Mouse (Mus musculus): ENCODE measurements around the gene Rrnad1. TPM values are rescaled to one million over a fixed set of nuclear protein-coding genes. Genes with fewer than 3 reads are reported as not detected.

Gene Rrnad1
- polyA plus RNA-seq, 1 experiment from 2014 or later: 12.8 TPM

GRCm38 (mm10) chr3:87958056-87958455, 27.5 kb upstream of the Rrnad1 start:
- H3K4me3 ChIP-seq (ENCODE audit: low read depth, low read length): no peak overlapping the region
- DNase-seq (ENCODE audit: low spot score) (no peak), ATAC-seq (ENCODE audit: low read depth) (no peak)

GRCm38 (mm10) chr3:87952440-87952839, 21.9 kb upstream of the Rrnad1 start:
- H3K9ac ChIP-seq (ENCODE audit: low read depth, low read length): peak overlapping the region; percentile 43
- peaks cover 41% of the 10 kb centered on the region for H3K4me1 ChIP-seq (ENCODE audit: control insufficient read depth, insufficient read depth, low read length)
- 5% methylated on average over 4 of the region's 5 CpGs for WGBS
- no peaks in the 10 kb centered on the region for H3K9me3 ChIP-seq (ENCODE audit: control insufficient read depth, low read length)
- peak overlapping the region; percentile 77 for H3K27ac ChIP-seq (replicated peaks; ENCODE audit: low read depth, low read length)
- no peaks in the 10 kb centered on the region for H3K27me3 ChIP-seq (replicated peaks; ENCODE audit: control insufficient read depth, insufficient read depth, low read length)
- H3K4me3 ChIP-seq (ENCODE audit: low read depth, low read length): peak overlapping the region; percentile 26
- DNase-seq (ENCODE audit: low spot score): peak; percentile 89
- H3K36me3 ChIP-seq (ENCODE audit: control insufficient read depth, insufficient read depth, low read length): peaks cover 19% of the 10 kb centered on the region
- peak overlapping the region; percentile 77 for H3K4me2 ChIP-seq (ENCODE audit: low read depth, low read length)
- ATAC-seq (ENCODE audit: low read depth): peak; percentile 53

More at GRCm38 (mm10) chr3:87958056-87958455, 27.5 kb upstream of the Rrnad1 start:
- Histone ChIP-seq H3K9me3 (ENCODE audit: control insufficient read depth, low read length) (no peaks in the 10 kb centered on the region), H3K4me1 (ENCODE audit: control insufficient read depth, insufficient read depth, low read length) (peaks cover 22% of the 10 kb centered on the region), H3K27ac (replicated peaks; ENCODE audit: low read depth, low read length) (no peak overlapping the region; the same call in 1 of the 2 replicates), H3K9ac (ENCODE audit: low read depth, low read length) (no peak overlapping the region), H3K4me2 (ENCODE audit: low read depth, low read length) (no peak overlapping the region), H3K36me3 (ENCODE audit: control insufficient read depth, insufficient read depth, low read length) (peaks cover 16% of the 10 kb centered on the region), H3K27me3 (replicated peaks; ENCODE audit: control insufficient read depth, insufficient read depth, low read length) (no peaks in the 10 kb centered on the region)
- 0% methylated on average over 1 of the region's 1 CpGs for WGBS

GRCm38 (mm10) chr3:87951946-87952345, 21.4 kb upstream of the Rrnad1 start:
- Histone ChIP-seq H3K4me1 (ENCODE audit: control insufficient read depth, insufficient read depth, low read length) (peaks cover 46% of the 10 kb centered on the region), H3K4me2 (ENCODE audit: low read depth, low read length) (peak overlapping the region; percentile 77), H3K4me3 (ENCODE audit: low read depth, low read length) (peak overlapping the region; percentile 26), H3K27me3 (replicated peaks; ENCODE audit: control insufficient read depth, insufficient read depth, low read length) (no peaks in the 10 kb centered on the region), H3K36me3 (ENCODE audit: control insufficient read depth, insufficient read depth, low read length) (peaks cover 19% of the 10 kb centered on the region), H3K27ac (replicated peaks; ENCODE audit: low read depth, low read length) (peak overlapping the region; percentile 77), H3K9ac (ENCODE audit: low read depth, low read length) (peak overlapping the region; percentile 14; the same call in 1 of the 2 replicates), H3K9me3 (ENCODE audit: control insufficient read depth, low read length) (no peaks in the 10 kb centered on the region)
- ATAC-seq (ENCODE audit: low read depth) (no peak), DNase-seq (ENCODE audit: low spot score) (no peak)
- 24% methylated on average over 12 of the region's 12 CpGs for WGBS

- Histone ChIP-seq H3K9me3 (ENCODE audit: control insufficient read depth, low read length) (no peaks in the 10 kb centered on the region), H3K9ac (ENCODE audit: low read depth, low read length) (peak overlapping the region; percentile 70), H3K4me1 (ENCODE audit: control insufficient read depth, insufficient read depth, low read length) (peaks cover 65% of the 10 kb centered on the region), H3K4me2 (ENCODE audit: low read depth, low read length) (peak overlapping the region; percentile 77), H3K36me3 (ENCODE audit: control insufficient read depth, insufficient read depth, low read length) (peaks cover 19% of the 10 kb centered on the region), H3K27me3 (replicated peaks; ENCODE audit: control insufficient read depth, insufficient read depth, low read length) (no peaks in the 10 kb centered on the region), H3K4me3 (ENCODE audit: low read depth, low read length) (peak overlapping the region; percentile 53), H3K27ac (replicated peaks; ENCODE audit: low read depth, low read length) (peak overlapping the region; percentile 96)
- 1% methylated on average over 13 of the region's 13 CpGs for WGBS
- ATAC-seq (ENCODE audit: low read depth) (no peak), DNase-seq (ENCODE audit: low spot score) (peak; percentile 67)
Observed at GRCm38 (mm10) chr3:87949955-87950515, 19.5 kb upstream of the Rrnad1 start.

GRCm38 (mm10) chr3:87949266-87949954, 18.9 kb upstream of the Rrnad1 start:
- peak overlapping the region; percentile 70 for H3K9ac ChIP-seq (ENCODE audit: low read depth, low read length)
- no peaks in the 10 kb centered on the region for H3K9me3 ChIP-seq (ENCODE audit: control insufficient read depth, low read length)
- peaks cover 12% of the 10 kb centered on the region for H3K36me3 ChIP-seq (ENCODE audit: control insufficient read depth, insufficient read depth, low read length)
- WGBS: 0% methylated on average over 16 of the region's 16 CpGs
- no peaks in the 10 kb centered on the region for H3K27me3 ChIP-seq (replicated peaks; ENCODE audit: control insufficient read depth, insufficient read depth, low read length)
- H3K4me2 ChIP-seq (ENCODE audit: low read depth, low read length): peak overlapping the region; percentile 77
- peaks cover 70% of the 10 kb centered on the region for H3K4me1 ChIP-seq (ENCODE audit: control insufficient read depth, insufficient read depth, low read length)
- ATAC-seq (ENCODE audit: low read depth): peak; percentile 27; the same call in 1 of the 2 replicates
- peak overlapping the region; percentile 96 for H3K27ac ChIP-seq (replicated peaks; ENCODE audit: low read depth, low read length)
- peak overlapping the region; percentile 53 for H3K4me3 ChIP-seq (ENCODE audit: low read depth, low read length)
- DNase-seq (ENCODE audit: low spot score): peak; percentile 81

GRCm38 (mm10) chr3:87948378-87949265, 18.1 kb upstream of the Rrnad1 start, which contains the start of gene Crabp2:
Crabp2 (plus strand) TSS chr3:87948666.
- peak; percentile 31 for ATAC-seq (ENCODE audit: low read depth)
- 2% methylated on average over 34 of the region's 35 CpGs for WGBS
- peak; percentile 84 for DNase-seq (ENCODE audit: low spot score)
- Histone ChIP-seq H3K9ac (ENCODE audit: low read depth, low read length) (peak within 1 kb of the TSS; percentile 70), H3K9me3 (ENCODE audit: control insufficient read depth, low read length) (no peaks in the 10 kb centered on the region), H3K27me3 (replicated peaks; ENCODE audit: control insufficient read depth, insufficient read depth, low read length) (no peaks in the 10 kb centered on the region), H3K4me3 (ENCODE audit: low read depth, low read length) (peak within 1 kb of the TSS; percentile 53), H3K36me3 (ENCODE audit: control insufficient read depth, insufficient read depth, low read length) (peaks cover 8% of the 10 kb centered on the region), H3K27ac (replicated peaks; ENCODE audit: low read depth, low read length) (peak within 1 kb of the TSS; percentile 96), H3K4me1 (ENCODE audit: control insufficient read depth, insufficient read depth, low read length) (peaks cover 70% of the 10 kb centered on the region), H3K4me2 (ENCODE audit: low read depth, low read length) (peak within 1 kb of the TSS; percentile 77)

GRCm38 (mm10) chr3:87947811-87948199, 17.3 kb upstream of the Rrnad1 start:
- peak overlapping the region; percentile 70 for H3K9ac ChIP-seq (ENCODE audit: low read depth, low read length)
- peaks cover under 1% of the 10 kb centered on the region; the same call in 1 of the 2 replicates for H3K36me3 ChIP-seq (ENCODE audit: control insufficient read depth, insufficient read depth, low read length)
- peak overlapping the region; percentile 53 for H3K4me3 ChIP-seq (ENCODE audit: low read depth, low read length)
- H3K9me3 ChIP-seq (ENCODE audit: control insufficient read depth, low read length): no peaks in the 10 kb centered on the region
- ATAC-seq (ENCODE audit: low read depth) (no peak), DNase-seq (ENCODE audit: low spot score) (peak; percentile 66)
- no peaks in the 10 kb centered on the region for H3K27me3 ChIP-seq (replicated peaks; ENCODE audit: control insufficient read depth, insufficient read depth, low read length)
- peak overlapping the region; percentile 96 for H3K27ac ChIP-seq (replicated peaks; ENCODE audit: low read depth, low read length)
- peak overlapping the region; percentile 77 for H3K4me2 ChIP-seq (ENCODE audit: low read depth, low read length)
- peaks cover 67% of the 10 kb centered on the region for H3K4me1 ChIP-seq (ENCODE audit: control insufficient read depth, insufficient read depth, low read length)
- 0% methylated on average over 15 of the region's 17 CpGs for whole genome bisulfite sequencing
